Mouse (Mus musculus) myocyte (in vitro differentiated cells): ENCODE measurements at regions not wholly inside any gene's neighbourhood (a gene's known extent, or its start where the extent isn't known, plus 50 kb on each side); places are given as distances from the start of the nearest gene placed in this dataset.

Experiments used
- CEBPB ChIP-seq: IDR thresholded peaks from 2 replicates; pipeline ENCODE4 v1.6.1; 2011; ENCODE audit warnings: mild to moderate bottlenecking, moderate library complexity; ENCODE audit not compliant: poor library complexity, insufficient read depth, severe bottlenecking
- E2F4 ChIP-seq: IDR thresholded peaks from one replicate; pipeline ENCODE4 v1.6.1; 2011; ENCODE audit warnings: mild to moderate bottlenecking, control low read depth, moderate library complexity; ENCODE audit not compliant: insufficient read depth
- MAX ChIP-seq: IDR thresholded peaks from one replicate; pipeline ENCODE4 v1.6.1; 2011; ENCODE audit warnings: low read depth, mild to moderate bottlenecking, control low read depth
- MYOD1 ChIP-seq, 3 experiments: IDR thresholded peaks; one replicate each; pipeline ENCODE4 v1.6.1; 2011; ENCODE audit warnings: control low read depth in 2 of 3, low read depth in 2 of 3, mild to moderate bottlenecking in 2 of 3, moderate library complexity in 1 of 3; ENCODE audit not compliant: insufficient read length in 2 of 3, control insufficient read depth in 1 of 3
- MYOG ChIP-seq, 3 experiments: IDR thresholded peaks; one replicate each; pipeline ENCODE4 v1.6.1; 2011; ENCODE audit warnings: control low read depth in 2 of 3, low read depth in 2 of 3, mild to moderate bottlenecking in 2 of 3; ENCODE audit not compliant: insufficient read length in 2 of 3, control insufficient read depth in 1 of 3, insufficient read depth in 1 of 3
- POLR2A ChIP-seq: IDR thresholded peaks from one replicate; pipeline ENCODE4 v1.6.1; 2011; ENCODE audit warnings: low read depth, mild to moderate bottlenecking, control low read depth, moderate library complexity; ENCODE audit not compliant: insufficient read length
- REST ChIP-seq: IDR thresholded peaks from one replicate; pipeline ENCODE4 v1.6.1; 2011; ENCODE audit warnings: mild to moderate bottlenecking, control low read depth, moderate library complexity; ENCODE audit not compliant: insufficient read depth, insufficient read length
- TCF12 ChIP-seq: IDR thresholded peaks from one replicate; pipeline ENCODE4 v1.6.1; 2011; ENCODE audit warnings: mild to moderate bottlenecking, control low read depth; ENCODE audit not compliant: poor library complexity, insufficient read depth, severe bottlenecking
- USF1 ChIP-seq: IDR thresholded peaks from one replicate; pipeline ENCODE4 v1.6.1; 2011; ENCODE audit warnings: low read depth, mild to moderate bottlenecking, control low read depth, moderate library complexity

- TF ChIP-seq POLR2A: no peak
- TF ChIP-seq TCF12: no peak
- no peak for TF ChIP-seq MYOD1 (IDR thresholded peaks at IDR 0.05; ENCODE audit: control insufficient read depth in 1 of 3, insufficient read length in 2 of 3, low read depth in 2 of 3)
- TF ChIP-seq USF1: no peak
- no peak for TF ChIP-seq E2F4
- no peak for TF ChIP-seq CEBPB
- no peak for TF ChIP-seq MYOG (IDR thresholded peaks at IDR 0.05; ENCODE audit: control insufficient read depth in 1 of 3, insufficient read depth in 1 of 3, insufficient read length in 2 of 3, low read depth in 2 of 3)
- TF ChIP-seq MAX: no peak
- no peak for TF ChIP-seq REST
Measured at GRCm38 (mm10) chr1:107993013-107993412, 403.2 kb downstream of the Serpinb8 start.
